Mouse (Mus musculus): ENCODE measurements at regions not wholly inside any gene's neighbourhood (a gene's known extent, or its start where the extent isn't known, plus 50 kb on each side); places are given as distances from the start of the nearest gene placed in this dataset.
"Not testable (repeated sequence)": the region's sequence is repeated elsewhere in the genome, so short reads cannot be mapped to it uniquely, and the experiment has no call there.

- not testable (repeated sequence) for DNase-seq (ENCODE audit: low spot score in 2 of 2)
Measured at GRCm38 (mm10) chr9:6845281-6845680, 339.0 kb downstream of the Dync2h1 start.

GRCm38 (mm10) chr9:6834936-6835335 is 349.3 kb downstream of the Dync2h1 start:
- not testable (repeated sequence) for DNase-seq (ENCODE audit: low spot score in 2 of 2)

GRCm38 (mm10) chr9:6834470-6834869 is 349.8 kb downstream of the Dync2h1 start:
- no peak for DNase-seq (ENCODE audit: low spot score in 2 of 2)

- DNase-seq (ENCODE audit: low spot score in 2 of 2): no peak
Measured at GRCm38 (mm10) chr9:6832862-6833261, 351.4 kb downstream of the Dync2h1 start.

- DNase-seq (ENCODE audit: low spot score in 2 of 2): not testable (repeated sequence)
Measured at GRCm38 (mm10) chr9:6831642-6832041, 352.6 kb downstream of the Dync2h1 start.

GRCm38 (mm10) chr9:6826581-6826980 is 357.7 kb downstream of the Dync2h1 start:
- no peak for DNase-seq (ENCODE audit: low spot score in 2 of 2)

- DNase-seq (ENCODE audit: low spot score in 2 of 2): no peak
Measured at GRCm38 (mm10) chr9:6825609-6826008, 358.6 kb downstream of the Dync2h1 start.

GRCm38 (mm10) chr9:6823946-6824345 is 360.3 kb downstream of the Dync2h1 start:
- DNase-seq (ENCODE audit: low spot score in 2 of 2): not testable (repeated sequence)

DNA sequence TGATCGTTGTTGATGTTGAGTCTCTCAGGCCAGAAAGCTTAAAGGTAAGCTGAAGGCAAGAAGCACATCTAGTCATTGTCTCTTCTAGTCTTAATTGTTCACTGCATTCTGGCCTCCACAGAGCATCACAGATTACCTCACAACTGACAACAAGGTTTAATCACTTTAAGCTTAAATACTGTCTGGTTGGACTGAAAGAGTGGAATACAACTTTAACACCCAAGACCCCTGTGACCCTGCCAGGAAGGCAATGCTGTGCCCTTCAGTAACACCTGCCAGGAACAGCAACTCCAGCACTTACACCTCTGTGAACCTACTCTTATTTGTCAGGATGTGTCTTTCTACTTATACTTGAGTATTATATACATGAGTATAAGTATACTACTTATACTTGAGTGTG is 360.7 kb downstream of the Dync2h1 start:
- no peak for DNase-seq (ENCODE audit: low spot score in 2 of 2)

DNA sequence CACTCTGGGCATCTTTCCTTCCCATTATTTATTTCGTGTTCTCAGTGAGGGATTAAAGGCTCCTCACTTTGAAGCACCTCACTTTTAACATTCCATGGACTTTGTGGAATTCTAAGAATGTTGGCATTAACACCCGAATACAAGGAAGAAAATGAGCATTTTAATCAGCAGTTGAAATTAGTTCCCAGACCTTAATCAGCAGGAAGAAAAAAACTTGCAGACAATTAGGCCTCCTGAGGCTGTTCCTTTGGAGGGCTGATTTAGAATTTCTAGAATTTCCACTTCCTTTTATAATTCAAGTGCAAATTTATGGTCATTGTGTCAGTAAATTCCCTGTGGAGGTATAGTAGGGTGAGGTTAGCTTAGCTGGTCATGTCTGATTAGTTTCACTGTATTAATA is 407.6 kb downstream of the Dync2h1 start:
- DNase-seq (ENCODE audit: low spot score in 2 of 2): no peak

GRCm38 (mm10) chr9:6741478-6741877 is 442.8 kb downstream of the Dync2h1 start:
- no peak for DNase-seq (ENCODE audit: low spot score in 2 of 2)

GRCm38 (mm10) chr9:6736411-6736810 is 447.8 kb downstream of the Dync2h1 start:
- no peak for DNase-seq (ENCODE audit: low spot score in 2 of 2)

- DNase-seq (ENCODE audit: low spot score in 2 of 2): no peak
Measured at GRCm38 (mm10) chr9:6726411-6726810, 456.8 kb upstream of the Ddi1 start.

- no peak for DNase-seq (ENCODE audit: low spot score in 2 of 2)
Measured at GRCm38 (mm10) chr9:6677225-6677718, 407.6 kb upstream of the Ddi1 start.

- DNase-seq (ENCODE audit: low spot score in 2 of 2): peak in 1 of 2 experiments; percentile 18
Measured at GRCm38 (mm10) chr9:6668001-6668969, 398.6 kb upstream of the Ddi1 start.

DNA sequence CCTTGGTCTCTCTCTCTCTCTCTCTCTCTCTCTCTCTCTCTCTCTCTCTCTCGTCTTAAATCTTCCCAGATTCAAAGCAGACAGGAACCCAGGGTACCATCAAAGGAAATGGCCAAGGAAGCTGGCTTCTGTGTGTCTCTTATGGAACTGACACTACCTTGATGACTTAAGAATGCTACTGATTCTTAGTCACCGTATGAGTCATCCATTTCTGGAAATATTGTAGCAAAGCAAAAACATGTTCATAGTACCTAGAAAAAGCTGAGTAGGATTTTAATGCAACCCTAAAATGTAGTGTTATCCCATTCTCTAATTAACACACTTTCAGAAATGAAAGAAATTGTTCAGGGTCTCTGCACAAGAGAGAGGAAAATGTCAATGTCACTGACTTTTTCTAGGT is 396.0 kb upstream of the Ddi1 start:
- no peak for DNase-seq (ENCODE audit: low spot score in 2 of 2)

DNA sequence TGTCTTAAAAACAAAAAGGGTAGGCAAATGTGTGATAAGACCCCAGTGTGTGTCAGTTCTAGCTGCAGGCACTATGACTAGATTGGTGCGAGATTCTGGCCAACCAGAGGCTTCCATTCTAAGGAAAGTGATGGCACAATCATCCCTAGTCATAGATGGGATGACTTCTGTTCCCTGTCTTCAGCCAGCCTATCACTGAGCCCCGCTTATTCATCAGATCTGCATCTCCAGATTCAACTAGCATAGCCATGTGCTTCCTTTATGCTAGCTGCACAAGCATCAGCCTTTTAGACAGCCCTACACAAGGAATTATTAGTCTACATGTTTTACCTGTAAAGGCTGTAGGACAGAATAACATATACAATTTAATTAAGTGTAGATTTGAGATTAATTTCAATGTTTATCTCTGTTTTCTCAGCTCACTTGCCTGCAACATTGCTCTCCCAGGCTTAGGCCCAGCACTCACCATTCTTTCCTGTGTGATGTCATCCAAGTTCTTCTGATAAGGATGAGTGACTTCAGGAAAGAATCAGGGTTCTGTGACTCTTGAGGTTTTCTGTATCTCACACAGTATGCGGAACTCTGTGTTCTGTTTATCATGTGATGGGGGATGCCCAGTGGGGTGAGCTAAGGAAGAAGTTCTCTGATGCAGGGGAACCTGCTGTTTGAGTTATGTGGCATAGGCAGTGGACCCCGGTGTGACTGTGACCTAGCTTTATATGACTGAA is 382.8 kb upstream of the Ddi1 start:
- DNase-seq (ENCODE audit: low spot score in 2 of 2): no peak

DNA sequence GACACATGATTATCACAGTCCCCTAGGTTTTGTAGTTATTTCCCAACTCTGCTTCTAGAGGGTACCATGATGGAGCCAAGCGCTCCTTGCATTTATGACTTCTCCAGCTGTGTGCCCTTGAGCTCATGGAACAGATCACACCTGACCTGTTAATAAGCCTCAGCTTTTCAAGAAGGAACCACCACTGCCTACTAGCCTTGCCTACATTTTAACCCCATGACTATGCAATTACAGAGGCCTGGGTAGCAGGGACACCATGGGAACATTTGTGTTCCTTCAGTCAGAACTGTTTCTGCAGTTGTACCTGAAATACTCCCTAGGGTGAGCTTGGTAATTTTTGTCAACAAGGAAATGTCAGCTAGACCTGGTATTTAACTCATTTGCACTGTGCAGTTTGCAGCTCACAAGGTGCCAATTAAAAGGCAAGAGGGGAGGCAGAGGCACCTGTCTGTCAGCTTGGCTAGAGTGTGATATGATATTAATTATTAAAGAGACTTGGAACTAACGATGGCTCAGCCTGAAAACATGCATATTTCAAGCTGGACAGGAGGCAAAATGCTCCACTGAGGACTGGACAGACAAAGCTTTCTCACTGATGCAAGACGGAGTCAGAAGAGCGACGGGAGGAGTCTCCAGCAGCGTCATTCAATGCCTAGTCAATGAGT is 382.1 kb upstream of the Ddi1 start:
- DNase-seq (ENCODE audit: low spot score in 2 of 2): no peak

GRCm38 (mm10) chr9:6645796-6646309 is 376.2 kb upstream of the Ddi1 start:
- DNase-seq (ENCODE audit: low spot score in 2 of 2): no peak

DNA sequence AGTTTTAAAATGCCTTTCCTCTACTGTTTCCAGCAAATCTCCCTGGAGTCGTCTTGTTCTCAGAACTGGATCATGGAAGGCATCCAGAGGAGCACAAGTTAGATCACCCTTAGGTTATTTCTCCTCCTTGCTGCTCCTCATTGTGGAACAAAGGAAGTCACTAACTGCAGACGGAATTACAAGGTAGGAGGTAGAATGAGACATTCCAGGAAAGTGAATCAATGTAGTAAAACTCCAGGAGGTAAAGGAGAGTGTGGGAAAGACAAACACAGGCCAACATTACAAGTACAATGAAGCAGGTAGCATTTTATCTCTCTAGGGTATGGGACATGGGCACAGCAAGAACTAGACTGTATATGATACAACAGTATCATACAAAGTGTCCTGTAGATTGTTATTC is 375.7 kb upstream of the Ddi1 start:
- DNase-seq (ENCODE audit: low spot score in 2 of 2): no peak

DNA sequence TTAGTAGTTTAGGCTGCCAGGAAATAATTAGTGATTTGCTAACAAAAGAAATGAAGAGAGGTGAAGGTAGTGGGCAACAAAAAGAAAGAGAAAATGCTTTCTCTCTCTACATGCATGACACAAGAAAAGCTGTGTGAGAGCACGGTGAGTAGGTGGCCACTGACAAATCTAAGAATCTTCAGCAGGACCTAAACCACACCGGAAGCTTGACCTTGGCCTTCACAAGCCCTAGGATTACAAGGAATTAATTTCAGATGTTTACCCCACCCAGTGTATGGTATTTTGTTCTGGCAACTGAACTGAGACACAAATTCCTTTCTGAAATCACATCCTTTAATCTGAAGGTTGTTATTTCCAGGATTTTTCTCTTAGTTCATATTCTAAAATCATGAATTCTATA is 347.5 kb upstream of the Ddi1 start:
- no peak for DNase-seq (ENCODE audit: low spot score in 2 of 2)

DNA sequence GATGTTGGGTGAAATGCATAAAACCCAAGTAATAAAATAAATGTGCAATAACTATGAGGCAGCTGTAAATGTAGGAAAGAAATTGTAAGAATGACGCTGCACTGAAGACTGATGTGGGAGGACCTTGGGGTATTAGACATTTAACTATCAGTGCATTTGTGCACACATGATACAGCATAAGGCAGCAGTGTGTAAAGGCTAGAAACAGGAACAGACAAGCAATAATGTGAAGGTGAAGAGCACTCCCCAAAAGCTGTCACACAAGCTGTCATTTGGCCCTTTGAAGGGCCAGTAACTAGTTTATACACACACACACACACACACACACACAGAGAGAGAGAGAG is 339.6 kb upstream of the Ddi1 start:
- DNase-seq (ENCODE audit: low spot score in 2 of 2): no peak

Measured in spleen, postnatal 4 days (tissue).